Mouse (Mus musculus) C3H10T1/2 (cell line): ENCODE data around the gene Pick1. TPM values are rescaled to one million over a fixed set of nuclear protein-coding genes. Genes with fewer than 3 reads are reported as not detected.

Experiments used
- polyA plus RNA-seq, 2 experiments: library from polyadenylated mRNA; unstranded; fragments of >200 nt; fragmentation: generic; extraction: Trizol; gene quantifications; one replicate each; pipeline ENCODE4 v1.2.1; 2012; ENCODE audit warnings: missing spikeins in 2 of 2

The Pick1 gene
- polyA plus RNA-seq, result 10 to 100 TPM in 1 of 2 experiments, 1 to 10 TPM in 1; 6.2 to 32.0 TPM

GRCm38 (mm10) chr15:79229058-79229821 lies at the start of gene Pick1, which contains the start of gene Gm49486:
Gene Pick1, plus strand, starts transcription at chr15:79229173.
Gene Gm49486, plus strand, starts transcription at chr15:79229391.

GRCm38 (mm10) chr15:79254661-79255060 lies 25.7 kb downstream of the Pick1 start, which contains the start of gene Slc16a8:
Gene Slc16a8, minus strand, starts transcription at chr15:79254761.

GRCm38 (mm10) chr15:79285399-79285798 lies 56.4 kb downstream of the Pick1 start, which contains the start of gene Baiap2l2:
Gene Baiap2l2, minus strand, starts transcription at chr15:79285537.

Other genes starting within 250 kb of the Pick1 start
- 100 to 1,000 TPM; 112 to 459 TPM for gene H1f0, start 200.7 kb upstream of the Pick1 start, polyA plus RNA-seq
- under 1 TPM in 1 of 2 experiments, not detected in 1; 0.27 TPM for gene Galr3, start 187.3 kb upstream of the Pick1 start, polyA plus RNA-seq
- gene Ankrd54, start 166.3 kb upstream of the Pick1 start, polyA plus RNA-seq, result 10 to 100 TPM; 48.3 to 48.9 TPM
- gene Eif3l, start 154.0 kb upstream of the Pick1 start, polyA plus RNA-seq, result 100 to 1,000 TPM; 288 to 344 TPM
- 10 to 100 TPM in 1 of 2 experiments, 1 to 10 TPM in 1; 4.5 to 14.4 TPM for gene Micall1, start 120.3 kb upstream of the Pick1 start, polyA plus RNA-seq
- 100 to 1,000 TPM; 386 to 720 TPM for gene Polr2f, start 88.2 kb upstream of the Pick1 start, polyA plus RNA-seq
- 10 to 100 TPM in 1 of 2 experiments, 1 to 10 TPM in 1; 7.6 to 28.9 TPM for gene 1700088E04Rik, start 87.9 kb upstream of the Pick1 start, polyA plus RNA-seq
- under 1 TPM in 1 of 2 experiments, not detected in 1; 0.02 TPM for gene Sox10, start 63.9 kb upstream of the Pick1 start, polyA plus RNA-seq
- under 1 TPM in 1 of 2 experiments, not detected in 1; 0.14 TPM for gene Gm49486, start 218 bp downstream of the Pick1 start, polyA plus RNA-seq
- gene Slc16a8, start 25.6 kb downstream of the Pick1 start, polyA plus RNA-seq, result under 1 TPM; 0.01 to 0.35 TPM
- gene Baiap2l2, start 56.4 kb downstream of the Pick1 start, polyA plus RNA-seq, result under 1 TPM in 1 of 2 experiments, not detected in 1; 0.13 TPM
- 10 to 100 TPM; 11.8 to 22.9 TPM for gene Pla2g6, start 99.2 kb downstream of the Pick1 start, polyA plus RNA-seq
- 1 to 10 TPM; 3.3 to 7.1 TPM for gene Maff, start 117.4 kb downstream of the Pick1 start, polyA plus RNA-seq
- gene Tmem184b, start 174.4 kb downstream of the Pick1 start, polyA plus RNA-seq, result 10 to 100 TPM; 22.2 to 89.4 TPM
- 10 to 100 TPM; 36.7 to 78.9 TPM for gene Csnk1e, start 226.4 kb downstream of the Pick1 start, polyA plus RNA-seq